Mouse (Mus musculus): ENCODE measurements around the gene Magi1.

DNA sequence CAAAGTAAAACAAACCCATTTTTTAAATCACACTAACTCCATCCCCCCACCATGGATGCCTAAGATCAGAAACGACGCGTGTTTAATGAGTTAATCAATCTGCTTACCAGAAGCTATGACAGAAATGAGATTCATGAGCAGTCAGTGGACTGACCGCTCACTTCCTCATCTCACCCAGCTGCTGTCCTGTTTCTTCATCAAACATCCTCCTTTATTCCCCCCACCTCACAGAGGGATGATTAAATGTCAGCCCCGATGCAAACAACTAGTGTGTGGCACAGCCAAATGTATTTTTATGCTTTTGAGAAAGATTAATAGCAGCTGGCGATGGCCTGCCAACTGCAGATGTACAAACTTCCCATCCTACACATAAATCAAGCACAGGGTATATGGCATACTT, 540.6 kb downstream of the Magi1 start:
- TF ChIP-seq GATA1 (IDR thresholded peaks at IDR 0.05; ENCODE audit: borderline replicate concordance, low read length), result no peak
- no peak for TF ChIP-seq FLI1 (IDR thresholded peaks at IDR 0.05; ENCODE audit: low read length)

Measured in megakaryocyte, embryonic 14.5 days (primary cell).